Mouse (Mus musculus) spleen, adult 2 months (tissue): ENCODE measurements around the gene Cldn19. TPM values are rescaled to one million over a fixed set of nuclear protein-coding genes. Genes with fewer than 3 reads are reported as not detected.

ENCODE experiments used
- DNase-seq, 2 experiments: peaks; one replicate each; pipeline versions ENCODE4 v3.0.0 to v3.0.0-alpha.2; 2012 to 2021; ENCODE audit warnings: low spot score in 2 of 2, low read depth in 1 of 2
- H3K27ac ChIP-seq: fragments of 200-500 bp; 2 replicates; pipeline ENCODE4 v1.5.1; 2012; ENCODE audit warnings: low read length, inconsistent platforms; ENCODE audit not compliant: insufficient read depth
- H3K27me3 ChIP-seq: fragments of 200-500 bp; 2 replicates; pipeline ENCODE4 v1.6.1; 2012; ENCODE audit warnings: mild to moderate bottlenecking, moderate library complexity, low read length, inconsistent platforms; ENCODE audit not compliant: control insufficient read depth, insufficient read depth
- H3K36me3 ChIP-seq: fragments of 200-500 bp; 2 replicates; pipeline ENCODE4 v1.6.1; 2012; ENCODE audit warnings: mild to moderate bottlenecking, low read length, inconsistent platforms; ENCODE audit not compliant: control insufficient read depth, insufficient read depth
- H3K4me1 ChIP-seq: fragments of 200-500 bp; 2 replicates; pipeline ENCODE4 v1.6.1; 2011; ENCODE audit warnings: inconsistent platforms; ENCODE audit not compliant: control insufficient read depth, insufficient read depth, insufficient read length
- H3K4me3 ChIP-seq: fragments of 200-500 bp; 2 replicates; pipeline ENCODE4 v1.5.1; 2011; ENCODE audit warnings: mild to moderate bottlenecking, inconsistent platforms; ENCODE audit not compliant: insufficient read depth, insufficient read length; ENCODE audit errors: extremely low read depth
- CTCF ChIP-seq: fragments of 200-500 bp; IDR thresholded peaks from 2 replicates; pipeline ENCODE4 v1.5.1; 2011; ENCODE audit warnings: mild to moderate bottlenecking, inconsistent platforms; ENCODE audit not compliant: insufficient read depth, insufficient read length, insufficient replicate concordance; ENCODE audit errors: extremely low read depth
- POLR2A ChIP-seq: fragments of 200-500 bp; IDR thresholded peaks from 2 replicates; pipeline ENCODE4 v1.6.1; 2011; ENCODE audit warnings: low read depth, low read length, inconsistent platforms
- whole genome bisulfite sequencing: fragments of 180-500 bp; shearing (Covaris S2); methylation state at CpG from one replicate; pipeline ENCODE4 v1.1.7; 2018; 5-methylcytosine and 5-hydroxymethylcytosine counted together
- polyA plus RNA-seq: library from polyadenylated mRNA; depleted of rRNA; stranded (reverse); fragments of >200 nt; gene quantifications from 2 replicates; pipeline ENCODE4 v1.2.3, GENCODE M21; 2012; rRNA removed

The Cldn19 gene
- polyA plus RNA-seq: not detected in 2 replicates

DNA sequence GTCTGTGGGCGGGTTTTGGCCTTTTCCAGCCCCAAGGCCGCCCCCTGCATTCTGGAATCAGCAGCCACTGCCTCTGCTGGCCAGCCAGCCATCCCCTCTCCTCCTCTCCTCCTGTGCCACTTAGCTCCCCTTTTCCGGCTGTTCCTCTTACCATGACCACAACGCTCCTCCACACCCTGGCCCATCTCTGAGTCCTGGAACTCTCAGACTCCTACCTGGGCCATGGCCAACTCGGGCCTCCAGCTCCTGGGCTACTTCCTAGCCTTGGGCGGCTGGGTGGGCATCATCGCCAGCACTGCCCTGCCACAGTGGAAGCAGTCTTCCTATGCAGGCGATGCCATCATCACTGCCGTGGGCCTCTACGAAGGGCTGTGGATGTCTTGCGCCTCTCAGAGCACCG, at the start of gene Cldn19:
Cldn19 (plus strand) TSS at position 64 of the 400 bp plus-strand sequence.
- no peak within 1 kb of the TSS for H3K4me3 ChIP-seq
- no peak for TF ChIP-seq CTCF
- TF ChIP-seq POLR2A: no peak
- H3K27me3 ChIP-seq: no peaks in the 10 kb centered on the region
- no peaks in the 10 kb centered on the region for H3K36me3 ChIP-seq
- H3K27ac ChIP-seq: no peak within 1 kb of the TSS
- H3K4me1 ChIP-seq: no peaks in the 10 kb centered on the region
- DNase-seq: no peak
- WGBS: 88% methylated on average over 12 of the region's 12 CpGs

- no peaks in the 10 kb centered on the region for H3K27me3 ChIP-seq
These were observed 38.5 kb upstream of the Cldn19 start for GRCm38 (mm10) chr4:119216667-119217066.

DNA sequence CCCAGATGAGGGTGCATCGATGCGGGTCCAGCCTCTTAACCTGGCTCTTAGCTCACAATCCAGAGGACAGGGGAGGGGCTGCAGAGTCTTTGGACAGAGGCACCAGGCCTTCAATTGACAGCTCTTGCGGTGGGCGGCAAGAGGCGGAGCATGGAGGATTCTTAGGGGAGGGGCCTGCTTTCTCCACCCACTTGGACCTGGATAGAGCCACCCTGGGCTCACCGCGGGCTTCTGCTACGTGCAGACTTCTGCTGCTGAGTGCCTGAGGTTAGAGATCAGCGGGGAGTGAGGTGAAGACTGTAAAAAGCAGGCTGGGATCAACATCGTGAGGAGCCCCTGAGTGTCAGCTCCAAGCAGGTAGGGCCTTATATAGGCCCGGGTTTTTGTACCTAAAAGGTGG, 37.0 kb upstream of the Cldn19 start, which contains the start of gene Tmem269:
Tmem269 (minus strand) TSS at position 49 of the 400 bp plus-strand sequence.
- no peak for DNase-seq
- TF ChIP-seq CTCF (no peak), POLR2A (no peak)
- 37% methylated on average over 11 of the region's 11 CpGs for WGBS
- H3K4me1 ChIP-seq: no peaks in the 10 kb centered on the region
- H3K36me3 ChIP-seq: no peaks in the 10 kb centered on the region
- H3K4me3 ChIP-seq: no peak within 1 kb of the TSS
- no peaks in the 10 kb centered on the region for H3K27me3 ChIP-seq
- H3K27ac ChIP-seq: no peak within 1 kb of the TSS

More at GRCm38 (mm10) chr4:119216667-119217066, 38.5 kb upstream of the Cldn19 start:
- DNase-seq: no peak
- Histone ChIP-seq H3K4me1 (no peaks in the 10 kb centered on the region), H3K27ac (no peak overlapping the region), H3K4me3 (no peak overlapping the region), H3K36me3 (no peaks in the 10 kb centered on the region)
- 74% methylated on average over 8 of the region's 8 CpGs for WGBS
- TF ChIP-seq POLR2A: no peak
- no peak for TF ChIP-seq CTCF

DNA sequence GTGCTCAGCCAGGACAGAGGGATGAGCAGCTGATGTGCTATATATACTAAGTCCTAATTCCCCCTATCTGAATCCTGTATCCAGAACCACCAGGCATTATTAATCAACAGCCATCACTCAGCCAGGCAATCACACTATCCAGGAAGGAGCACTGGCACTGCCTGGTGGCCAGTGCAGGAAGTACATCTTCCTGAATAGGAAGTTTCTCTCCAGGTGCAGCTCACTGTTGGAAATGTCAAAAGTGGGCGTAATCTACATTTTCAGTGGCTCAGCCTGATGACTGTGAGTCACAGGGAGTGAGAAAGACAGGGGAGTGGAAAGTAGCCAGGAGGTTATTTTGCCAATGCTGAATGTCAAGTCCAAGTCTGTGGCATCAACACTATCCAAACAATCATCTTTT, 31.5 kb upstream of the Cldn19 start:
- peak; percentile 35; the same call in 1 of the 2 replicates for TF ChIP-seq CTCF
- no peak for TF ChIP-seq POLR2A
- H3K4me1 ChIP-seq: no peaks in the 10 kb centered on the region
- no peak overlapping the region for H3K4me3 ChIP-seq
- H3K27me3 ChIP-seq: no peaks in the 10 kb centered on the region
- no peak overlapping the region for H3K27ac ChIP-seq
- peaks cover 14% of the 10 kb centered on the region for H3K36me3 ChIP-seq
- 86% methylated on average over 1 of the region's 1 CpGs for WGBS
- no peak for DNase-seq

DNA sequence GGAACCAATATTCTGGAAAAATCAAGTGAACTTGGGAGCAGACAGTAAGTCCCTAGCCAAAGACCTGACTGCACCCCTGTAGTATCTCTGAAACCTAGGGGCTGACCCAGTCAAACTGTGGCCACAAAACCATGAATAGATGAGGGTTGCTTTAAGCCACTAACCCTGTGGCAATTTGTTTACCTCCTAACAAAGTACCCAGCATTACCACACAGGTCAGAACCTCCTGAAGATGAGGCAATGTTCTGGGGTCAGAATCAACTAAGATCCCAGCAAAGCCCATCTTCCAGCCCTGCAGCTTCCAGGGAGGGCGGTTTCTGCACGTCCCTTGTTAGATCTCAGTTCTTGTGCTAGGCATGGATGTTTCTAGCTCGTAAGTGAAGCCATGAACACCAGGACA, 30.7 kb upstream of the Cldn19 start:
- Histone ChIP-seq H3K4me3 (no peak overlapping the region), H3K27me3 (no peaks in the 10 kb centered on the region), H3K27ac (no peak overlapping the region), H3K4me1 (no peaks in the 10 kb centered on the region), H3K36me3 (peaks cover 14% of the 10 kb centered on the region)
- WGBS: 96% methylated on average over 3 of the region's 3 CpGs
- no peak for DNase-seq
- TF ChIP-seq POLR2A (no peak), CTCF (no peak)

DNA sequence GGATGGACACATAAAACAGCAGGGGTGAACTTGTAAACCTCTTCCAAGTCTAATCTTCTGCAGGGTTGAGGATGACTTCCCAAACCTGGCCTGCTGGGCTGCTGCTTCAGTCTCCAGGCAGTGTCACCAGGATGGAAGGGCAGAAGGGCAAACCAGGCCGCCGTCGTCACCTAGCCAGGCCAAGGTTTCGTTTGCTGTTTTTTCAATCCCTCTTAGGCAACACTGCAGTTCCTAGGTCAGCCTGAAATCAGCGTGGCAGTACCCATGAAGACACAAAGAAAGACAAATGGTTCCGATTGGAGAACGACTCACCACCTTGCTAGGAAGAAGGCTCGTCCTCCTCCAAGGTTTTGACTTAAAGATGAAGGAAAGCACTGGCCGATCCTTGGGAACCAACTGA, 29.5 kb upstream of the Cldn19 start:
- DNase-seq: no peak
- TF ChIP-seq CTCF (no peak), POLR2A (no peak)

DNA sequence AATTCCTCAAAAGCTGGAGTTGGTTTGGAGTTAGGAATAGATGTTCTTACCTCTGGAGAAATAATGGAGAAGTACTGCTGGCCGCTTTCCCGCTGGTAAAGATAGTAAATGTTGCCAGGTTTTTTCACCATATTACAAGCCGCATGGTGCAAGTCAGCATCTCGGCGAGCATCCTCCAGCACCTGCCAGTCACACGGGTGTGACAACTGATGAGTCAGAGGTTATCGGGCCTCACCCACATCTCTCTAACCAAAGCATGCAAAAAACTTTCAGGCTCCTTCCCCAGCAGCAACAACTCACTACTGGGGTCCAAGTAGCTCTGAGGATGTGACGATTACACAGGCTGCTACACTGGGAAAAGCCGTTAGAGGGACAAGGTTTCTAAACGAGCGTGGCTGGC, 28.5 kb upstream of the Cldn19 start:
- Histone ChIP-seq H3K4me3 (no peak overlapping the region), H3K36me3 (peaks cover 14% of the 10 kb centered on the region), H3K27ac (no peak overlapping the region), H3K4me1 (no peaks in the 10 kb centered on the region; the same call in 1 of the 2 replicates), H3K27me3 (no peaks in the 10 kb centered on the region)
- TF ChIP-seq CTCF (no peak), POLR2A (no peak)
- no peak for DNase-seq
- WGBS: 88% methylated on average over 11 of the region's 11 CpGs

More for the DNA sequence above, 29.5 kb upstream of the Cldn19 start:
- peaks cover 14% of the 10 kb centered on the region for H3K36me3 ChIP-seq
- no peaks in the 10 kb centered on the region for H3K27me3 ChIP-seq
- H3K27ac ChIP-seq: no peak overlapping the region
- H3K4me3 ChIP-seq: no peak overlapping the region
- no peaks in the 10 kb centered on the region for H3K4me1 ChIP-seq
- 93% methylated on average over 9 of the region's 9 CpGs for WGBS
